Mouse (Mus musculus): ENCODE measurements around the gene Gna14. TPM values are rescaled to one million over a fixed set of nuclear protein-coding genes. Genes with fewer than 3 reads are reported as not detected.

Gene Gna14
- polyA plus RNA-seq, 1 experiment, result 0.05 TPM

- H3K4me3 ChIP-seq (ENCODE audit: insufficient read depth, poor library complexity, severe bottlenecking), result no peak overlapping the region
- peaks cover 6% of the 10 kb centered on the region for H3K27me3 ChIP-seq (ENCODE audit: control insufficient read depth, insufficient read depth, insufficient read length)
These were observed 990 bp downstream of the Gna14 start for GRCm38 (mm10) chr19:16436335-16437169.

GRCm38 (mm10) chr19:16437170-16437483 is 1.6 kb downstream of the Gna14 start:
- Histone ChIP-seq H3K79me2 (ENCODE audit: control insufficient read depth, insufficient read depth) (no peaks in the 10 kb centered on the region), H3K27me3 (ENCODE audit: control insufficient read depth, insufficient read depth, insufficient read length) (peaks cover 6% of the 10 kb centered on the region), H3ac (ENCODE audit: control insufficient read depth, insufficient read length, low read depth) (no peak overlapping the region), H3K36me3 (ENCODE audit: control insufficient read depth, insufficient read depth) (no peaks in the 10 kb centered on the region), H3K79me3 (ENCODE audit: low read depth) (no peaks in the 10 kb centered on the region), H3K4me3 (ENCODE audit: insufficient read depth, poor library complexity, severe bottlenecking) (no peak overlapping the region)
- no peak for TF ChIP-seq CTCF (IDR thresholded peaks at IDR 0.05; ENCODE audit: control insufficient read depth, insufficient read depth, insufficient read length)
- TF ChIP-seq CEBPB (IDR thresholded peaks at IDR 0.05; ENCODE audit: low read depth), result no peak
- no peak for TF ChIP-seq FOSL1 (IDR thresholded peaks at IDR 0.05; ENCODE audit: insufficient read depth, low read length, poor library complexity, severe bottlenecking)
- TF ChIP-seq USF1 (IDR thresholded peaks at IDR 0.05; ENCODE audit: low read depth), result no peak
- TF ChIP-seq MAX (IDR thresholded peaks at IDR 0.05), result no peak
- no peak for TF ChIP-seq MYOG (IDR thresholded peaks at IDR 0.05; ENCODE audit: control insufficient read depth, extremely low read depth, insufficient read length)
- TF ChIP-seq MYOD1 (IDR thresholded peaks at IDR 0.05; ENCODE audit: control insufficient read depth, insufficient read length, low read depth), result no peak

More at GRCm38 (mm10) chr19:16436335-16437169, 990 bp downstream of the Gna14 start:
- no peak for TF ChIP-seq MYOD1 (IDR thresholded peaks at IDR 0.05; ENCODE audit: control insufficient read depth, insufficient read length, low read depth)
- TF ChIP-seq MYOG (IDR thresholded peaks at IDR 0.05; ENCODE audit: control insufficient read depth, extremely low read depth, insufficient read length), result no peak
- TF ChIP-seq MAX (IDR thresholded peaks at IDR 0.05), result no peak
- TF ChIP-seq CTCF (IDR thresholded peaks at IDR 0.05; ENCODE audit: control insufficient read depth, insufficient read depth, insufficient read length), result no peak
- no peak for TF ChIP-seq USF1 (IDR thresholded peaks at IDR 0.05; ENCODE audit: low read depth)
- TF ChIP-seq FOSL1 (IDR thresholded peaks at IDR 0.05; ENCODE audit: insufficient read depth, low read length, poor library complexity, severe bottlenecking), result no peak
- TF ChIP-seq CEBPB (IDR thresholded peaks at IDR 0.05; ENCODE audit: low read depth), result no peak
- H3K79me3 ChIP-seq (ENCODE audit: low read depth), result no peaks in the 10 kb centered on the region
- no peaks in the 10 kb centered on the region for H3K79me2 ChIP-seq (ENCODE audit: control insufficient read depth, insufficient read depth)
- H3ac ChIP-seq (ENCODE audit: control insufficient read depth, insufficient read length, low read depth), result no peak overlapping the region
- no peaks in the 10 kb centered on the region for H3K36me3 ChIP-seq (ENCODE audit: control insufficient read depth, insufficient read depth)

GRCm38 (mm10) chr19:16437906-16438305 is 2.3 kb downstream of the Gna14 start:
- H3K79me3 ChIP-seq (ENCODE audit: low read depth), result no peaks in the 10 kb centered on the region
- no peaks in the 10 kb centered on the region for H3K79me2 ChIP-seq (ENCODE audit: control insufficient read depth, insufficient read depth)
- TF ChIP-seq CEBPB (IDR thresholded peaks at IDR 0.05; ENCODE audit: low read depth), result no peak
- no peak for TF ChIP-seq FOSL1 (IDR thresholded peaks at IDR 0.05; ENCODE audit: insufficient read depth, low read length, poor library complexity, severe bottlenecking)
- TF ChIP-seq MYOD1 (IDR thresholded peaks at IDR 0.05; ENCODE audit: control insufficient read depth, insufficient read length, low read depth), result no peak
- no peak for TF ChIP-seq USF1 (IDR thresholded peaks at IDR 0.05; ENCODE audit: low read depth)
- no peak for TF ChIP-seq MYOG (IDR thresholded peaks at IDR 0.05; ENCODE audit: control insufficient read depth, extremely low read depth, insufficient read length)
- TF ChIP-seq MAX (IDR thresholded peaks at IDR 0.05), result no peak
- no peak for TF ChIP-seq CTCF (IDR thresholded peaks at IDR 0.05; ENCODE audit: control insufficient read depth, insufficient read depth, insufficient read length)
- H3K36me3 ChIP-seq (ENCODE audit: control insufficient read depth, insufficient read depth), result no peaks in the 10 kb centered on the region
- peaks cover 6% of the 10 kb centered on the region for H3K27me3 ChIP-seq (ENCODE audit: control insufficient read depth, insufficient read depth, insufficient read length)
- H3ac ChIP-seq (ENCODE audit: control insufficient read depth, insufficient read length, low read depth), result no peak overlapping the region
- H3K4me3 ChIP-seq (ENCODE audit: insufficient read depth, poor library complexity, severe bottlenecking), result no peak overlapping the region

- Histone ChIP-seq H3K4me3 (ENCODE audit: insufficient read depth, poor library complexity, severe bottlenecking) (no peak overlapping the region), H3K27me3 (ENCODE audit: control insufficient read depth, insufficient read depth, insufficient read length) (peaks cover 6% of the 10 kb centered on the region), H3K79me3 (ENCODE audit: low read depth) (no peaks in the 10 kb centered on the region), H3K79me2 (ENCODE audit: control insufficient read depth, insufficient read depth) (no peaks in the 10 kb centered on the region), H3K36me3 (ENCODE audit: control insufficient read depth, insufficient read depth) (no peaks in the 10 kb centered on the region), H3ac (ENCODE audit: control insufficient read depth, insufficient read length, low read depth) (no peak overlapping the region)
- TF ChIP-seq MYOG (IDR thresholded peaks at IDR 0.05; ENCODE audit: control insufficient read depth, extremely low read depth, insufficient read length) (no peak), USF1 (IDR thresholded peaks at IDR 0.05; ENCODE audit: low read depth) (no peak), MAX (IDR thresholded peaks at IDR 0.05) (no peak), MYOD1 (IDR thresholded peaks at IDR 0.05; ENCODE audit: control insufficient read depth, insufficient read length, low read depth) (no peak)
These were observed 3.7 kb downstream of the Gna14 start for GRCm38 (mm10) chr19:16439278-16439677.

DNA sequence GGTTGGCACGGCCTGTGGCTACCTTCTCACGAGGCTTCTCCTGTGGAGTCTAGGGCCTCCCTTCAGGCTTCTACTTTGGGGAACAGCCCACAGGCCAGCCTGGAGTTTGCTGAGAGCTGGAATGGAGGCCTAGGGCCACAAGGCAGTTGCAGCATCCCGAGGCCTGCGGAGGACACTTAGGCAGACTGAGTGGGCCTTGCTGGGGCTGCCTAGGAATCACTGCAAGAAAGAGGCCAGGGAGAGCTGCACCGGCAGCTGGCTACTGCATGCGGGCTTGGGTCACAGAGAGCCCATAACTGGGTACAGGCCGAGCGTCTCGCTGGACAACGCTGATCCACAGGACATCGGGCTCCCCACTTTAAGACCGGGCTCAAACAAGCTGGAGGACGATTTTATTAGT is 4.3 kb downstream of the Gna14 start:
- no peak for TF ChIP-seq FOSL1 (IDR thresholded peaks at IDR 0.05; ENCODE audit: insufficient read depth, low read length, poor library complexity, severe bottlenecking)
- no peak for TF ChIP-seq MYOD1 (IDR thresholded peaks at IDR 0.05; ENCODE audit: control insufficient read depth, insufficient read length, low read depth)
- TF ChIP-seq USF1 (IDR thresholded peaks at IDR 0.05; ENCODE audit: low read depth), result no peak
- TF ChIP-seq CEBPB (IDR thresholded peaks at IDR 0.05; ENCODE audit: low read depth), result no peak
- no peak for TF ChIP-seq MAX (IDR thresholded peaks at IDR 0.05)
- no peak for TF ChIP-seq MYOG (IDR thresholded peaks at IDR 0.05; ENCODE audit: control insufficient read depth, extremely low read depth, insufficient read length)
- no peak for TF ChIP-seq CTCF (IDR thresholded peaks at IDR 0.05; ENCODE audit: control insufficient read depth, insufficient read depth, insufficient read length)
- H3K36me3 ChIP-seq (ENCODE audit: control insufficient read depth, insufficient read depth), result no peaks in the 10 kb centered on the region

More for the DNA sequence above, 4.3 kb downstream of the Gna14 start:
- Histone ChIP-seq H3ac (ENCODE audit: control insufficient read depth, insufficient read length, low read depth) (no peak overlapping the region), H3K79me2 (ENCODE audit: control insufficient read depth, insufficient read depth) (no peaks in the 10 kb centered on the region), H3K4me3 (ENCODE audit: insufficient read depth, poor library complexity, severe bottlenecking) (no peak overlapping the region), H3K79me3 (ENCODE audit: low read depth) (no peaks in the 10 kb centered on the region), H3K27me3 (ENCODE audit: control insufficient read depth, insufficient read depth, insufficient read length) (peaks cover 6% of the 10 kb centered on the region)

Measured in C2C12 (cell line).